Mouse (Mus musculus) monocyte, adult 5-6 weeks (primary cell): Measurements from ENCODE around the gene Kcna7. TPM values are rescaled to one million over a fixed set of nuclear protein-coding genes. Genes with fewer than 3 reads are reported as not detected.

Source experiments
- ATAC-seq: fragments of 153-309, 156-312 bp; replicated peaks from 2 replicates; pipeline ENCODE4 v1.8.0; 2017; ENCODE audit warnings: mild to moderate bottlenecking; ENCODE audit not compliant: low TSS enrichment, insufficient number of reproducible peaks, severe bottlenecking, poor library complexity, low FRiP score
- total RNA-seq: library from RNA; stranded (forward); fragments of 200-1000, 200-491, 200-594 nt; gene quantifications from 3 replicates; pipeline ENCODE4 v1.2.3, GENCODE M21; 2017

Kcna7 gene
- total RNA-seq, 1 experiment from 2014 or later = not detected

- ATAC-seq = peak; percentile 90
These were observed 46.0 kb downstream of the Kcna7 start for GRCm38 (mm10) chr7:45451344-45451982.

DNA sequence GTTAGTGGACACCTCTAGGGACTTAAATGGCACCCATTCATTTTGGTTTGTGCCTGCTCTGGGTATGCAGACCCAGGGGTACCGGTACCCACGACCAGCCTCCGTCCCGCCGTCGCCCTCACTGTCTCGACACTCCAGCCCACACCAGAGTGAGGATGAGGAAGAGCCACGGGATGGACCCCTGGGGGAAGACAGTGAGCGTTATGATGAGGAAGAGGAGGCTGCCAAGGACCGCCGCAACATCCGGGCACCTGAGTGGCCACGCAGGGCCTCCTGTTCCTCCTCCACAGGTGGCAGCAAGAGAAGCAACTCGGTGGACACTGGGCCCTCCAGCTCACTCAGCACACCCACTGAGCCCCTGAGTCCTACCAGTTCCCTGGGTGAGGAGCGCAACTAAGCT, 49.5 kb downstream of the Kcna7 start:
- no peak for ATAC-seq

DNA sequence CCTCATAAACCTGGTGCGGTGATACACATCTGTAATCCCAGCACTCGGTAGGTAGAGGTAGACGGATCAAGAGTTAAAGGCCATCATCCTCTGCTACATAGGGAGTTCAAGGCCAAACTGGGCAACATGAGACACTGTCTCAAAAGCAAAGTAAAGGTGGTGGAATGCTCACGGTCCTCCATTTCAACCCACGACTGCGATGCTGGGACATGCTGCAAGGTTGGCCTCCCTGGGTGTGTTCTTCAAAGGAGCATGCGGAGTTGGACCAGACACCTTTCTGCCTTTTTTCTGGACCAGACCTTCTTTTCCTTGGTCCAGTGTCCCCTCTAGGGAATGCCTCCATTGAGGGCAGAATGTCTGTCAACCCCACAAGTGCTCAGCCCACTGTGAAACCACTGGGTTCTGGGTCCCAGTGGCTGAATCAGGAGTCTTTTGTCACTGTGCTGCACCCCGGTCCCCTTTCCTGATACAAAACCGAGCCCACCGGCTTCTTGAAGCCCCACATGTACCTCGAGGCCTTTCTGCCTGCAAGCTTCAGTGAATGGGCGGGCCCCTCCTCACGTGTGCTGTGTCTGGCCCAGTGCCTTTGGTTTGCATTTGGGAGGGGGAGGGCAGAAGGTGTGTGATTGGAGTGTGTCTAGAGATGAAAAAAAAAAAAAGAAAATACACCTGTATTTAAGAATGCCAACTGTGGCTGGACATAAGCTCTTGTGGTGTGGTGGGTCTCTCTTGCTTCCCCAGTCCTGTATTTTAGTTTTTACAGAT, 50.7 kb downstream of the Kcna7 start:
- no peak for ATAC-seq

GRCm38 (mm10) chr7:45456721-45457203, 51.3 kb downstream of the Kcna7 start:
- no peak for ATAC-seq

DNA sequence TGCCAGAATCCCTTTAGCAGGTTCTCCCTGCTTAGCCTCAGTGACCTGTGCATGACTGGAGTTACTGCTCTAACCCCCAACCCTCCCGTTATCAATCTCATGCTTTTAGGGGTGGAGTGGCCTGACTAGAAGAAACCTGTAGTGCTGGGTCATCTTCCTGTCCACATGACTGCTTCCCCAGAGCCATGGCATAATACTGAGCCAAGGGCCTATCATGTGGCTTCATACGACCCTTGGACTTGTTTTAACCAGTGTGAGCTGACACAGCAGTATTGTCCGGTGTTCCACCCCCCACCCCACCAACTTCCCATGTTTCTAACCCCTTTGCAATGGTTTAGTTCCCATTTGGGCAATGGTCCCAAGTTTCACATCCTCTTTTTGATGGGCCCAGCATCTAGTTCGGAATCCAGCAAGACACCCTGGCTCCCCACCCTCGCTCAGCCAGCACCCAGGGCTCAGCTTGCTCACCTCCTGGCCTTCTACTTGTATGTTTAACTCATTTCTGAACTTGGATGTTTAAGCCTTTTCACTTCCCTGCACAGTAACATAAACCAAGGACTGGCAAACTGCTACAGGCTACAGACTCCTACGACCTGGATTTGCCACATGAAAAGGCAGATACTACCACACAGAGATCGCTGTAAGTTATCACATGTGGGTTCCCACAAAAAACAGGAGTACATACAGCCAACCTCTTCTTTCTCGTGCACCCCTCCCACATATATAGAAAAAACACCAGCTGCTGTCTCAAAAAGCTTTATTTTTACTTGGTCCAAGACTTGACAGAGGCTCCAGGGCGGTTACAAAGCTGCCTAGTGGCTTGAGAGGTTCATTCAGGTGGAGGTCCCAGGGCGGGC, 52.0 kb downstream of the Kcna7 start:
- peak; percentile 57 for ATAC-seq

DNA sequence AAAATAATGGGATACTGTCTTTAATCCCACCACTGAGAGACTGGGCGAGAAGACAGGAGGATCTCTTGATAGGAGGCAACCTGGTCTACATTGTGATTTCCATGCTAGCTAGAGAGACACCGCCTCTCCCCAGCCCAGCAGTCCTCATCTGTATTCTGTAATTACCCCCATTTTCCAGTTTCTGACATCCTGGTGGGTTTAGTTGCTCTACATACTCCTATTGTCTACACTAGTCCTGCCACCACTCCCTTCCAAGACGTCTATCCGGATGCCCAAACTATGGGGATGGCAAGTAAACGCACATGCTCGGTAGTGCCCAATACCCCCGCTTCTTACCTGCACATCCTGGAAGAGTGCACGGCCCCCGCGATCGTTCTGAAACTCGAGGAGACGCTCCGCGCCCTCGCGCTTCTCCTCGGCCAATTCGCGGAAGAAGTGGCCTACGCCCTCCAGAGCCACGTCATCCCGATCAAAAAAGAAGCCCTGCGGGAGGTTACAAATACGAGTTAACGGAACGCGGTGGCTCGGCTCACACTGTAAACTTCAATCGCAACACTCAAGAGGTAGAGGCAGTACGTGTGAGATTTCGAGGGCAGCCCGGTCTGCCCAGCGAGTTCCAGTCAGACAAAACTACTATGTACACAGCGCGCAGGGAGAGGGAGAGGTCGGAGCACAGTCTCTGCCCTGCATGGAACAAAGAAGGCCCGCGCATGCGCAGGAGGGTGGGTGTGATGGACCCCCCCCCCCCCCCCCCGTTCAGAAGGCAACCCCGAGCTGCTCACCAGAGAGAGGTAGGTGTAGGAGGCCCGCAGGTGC, 53.5 kb downstream of the Kcna7 start:
- 0 out of 2 replicates have a peak, but pooled peaks have one; percentile 9 for ATAC-seq

Other genes starting within 250 kb of the Kcna7 start
- not detected in 3 replicates for gene Slc17a7, start 241.7 kb upstream of the Kcna7 start, total RNA-seq
- not detected in 3 replicates for gene Gfy, start 226.1 kb upstream of the Kcna7 start, total RNA-seq
- gene Pth2, start 224.7 kb upstream of the Kcna7 start, total RNA-seq = not detected in 3 replicates
- 0.75 TPM in 1 of 3 replicates, not detected in the others for gene Ccdc155, start 200.8 kb upstream of the Kcna7 start, total RNA-seq
- gene Dkkl1, start 193.5 kb upstream of the Kcna7 start, total RNA-seq = 4.7 to 8.7 TPM (median 6.1 TPM) in 3 replicates
- 0.48 to 2.5 TPM (median 0.64 TPM) in 3 replicates for gene Tead2, start 189.9 kb upstream of the Kcna7 start, total RNA-seq
- gene Cd37, start 166.5 kb upstream of the Kcna7 start, total RNA-seq = 112 to 185 TPM (median 125 TPM) in 3 replicates
- gene Slc6a16, start 164.6 kb upstream of the Kcna7 start, total RNA-seq = 0.64 TPM in 1 of 3 replicates, not detected in the others
- gene Slc6a21, start 128.1 kb upstream of the Kcna7 start, total RNA-seq = not detected in 3 replicates
- gene Trpm4, start 71.9 kb upstream of the Kcna7 start, total RNA-seq = 9.7 to 15.3 TPM (median 10.4 TPM) in 3 replicates
- gene Hrc, start 70.4 kb upstream of the Kcna7 start, total RNA-seq = not detected in 3 replicates
- 0.19 TPM in 1 of 3 replicates, not detected in the others for gene Ppfia3, start 38.6 kb upstream of the Kcna7 start, total RNA-seq
- not detected in 3 replicates for gene Lin7b, start 35.1 kb upstream of the Kcna7 start, total RNA-seq
- 293 to 444 TPM (median 324 TPM) in 3 replicates for gene Snrnp70, start 9.9 kb upstream of the Kcna7 start, total RNA-seq
- not detected in 3 replicates for gene Ntf5, start 8.0 kb downstream of the Kcna7 start, total RNA-seq
- not detected in 3 replicates for gene Lhb, start 15.2 kb downstream of the Kcna7 start, total RNA-seq
- 3.6 to 4.9 TPM (median 3.9 TPM) in 3 replicates for gene Gys1, start 29.2 kb downstream of the Kcna7 start, total RNA-seq
- 18.0 to 33.4 TPM (median 23.3 TPM) in 3 replicates for gene Ruvbl2, start 32.4 kb downstream of the Kcna7 start, total RNA-seq
- 1,006 to 1,190 TPM (median 1,165 TPM) in 3 replicates for gene Ftl1, start 54.2 kb downstream of the Kcna7 start, total RNA-seq
- gene Bax, start 61.2 kb downstream of the Kcna7 start, total RNA-seq = 36.4 to 55.8 TPM (median 38.5 TPM) in 3 replicates
- gene Tulp2, start 76.2 kb downstream of the Kcna7 start, total RNA-seq = 3.2 TPM in 1 of 3 replicates, not detected in the others
- gene Gm45808, start 81.2 kb downstream of the Kcna7 start, total RNA-seq = not detected in 3 replicates
- 7.0 to 8.3 TPM (median 7.5 TPM) in 3 replicates for gene Dhdh, start 83.2 kb downstream of the Kcna7 start, total RNA-seq
- gene Nucb1, start 104.8 kb downstream of the Kcna7 start, total RNA-seq = 128 to 251 TPM (median 142 TPM) in 3 replicates
- 204 to 390 TPM (median 221 TPM) in 3 replicates for gene Ppp1r15a, start 120.6 kb downstream of the Kcna7 start, total RNA-seq
- 0.10 TPM in 1 of 3 replicates, not detected in the others for gene Plekha4, start 120.7 kb downstream of the Kcna7 start, total RNA-seq
- not detected in 3 replicates for gene Hsd17b14, start 149.2 kb downstream of the Kcna7 start, total RNA-seq
- 5.1 to 21.4 TPM (median 11.9 TPM) in 3 replicates for gene Bcat2, start 164.5 kb downstream of the Kcna7 start, total RNA-seq
- not detected in 3 replicates for gene Fgf21, start 209.8 kb downstream of the Kcna7 start, total RNA-seq
- not detected in 3 replicates for gene Fut1, start 211.6 kb downstream of the Kcna7 start, total RNA-seq
- gene Izumo1, start 216.2 kb downstream of the Kcna7 start, total RNA-seq = not detected in 3 replicates
- gene Rasip1, start 221.8 kb downstream of the Kcna7 start, total RNA-seq = 0.11 to 0.48 TPM in 2 of 3 replicates, not detected in the other
- 0.19 TPM in 1 of 3 replicates, not detected in the others for gene Mamstr, start 234.3 kb downstream of the Kcna7 start, total RNA-seq